ENCODE assay signal across 12 mouse cellular contexts in the genomic region with DNA sequence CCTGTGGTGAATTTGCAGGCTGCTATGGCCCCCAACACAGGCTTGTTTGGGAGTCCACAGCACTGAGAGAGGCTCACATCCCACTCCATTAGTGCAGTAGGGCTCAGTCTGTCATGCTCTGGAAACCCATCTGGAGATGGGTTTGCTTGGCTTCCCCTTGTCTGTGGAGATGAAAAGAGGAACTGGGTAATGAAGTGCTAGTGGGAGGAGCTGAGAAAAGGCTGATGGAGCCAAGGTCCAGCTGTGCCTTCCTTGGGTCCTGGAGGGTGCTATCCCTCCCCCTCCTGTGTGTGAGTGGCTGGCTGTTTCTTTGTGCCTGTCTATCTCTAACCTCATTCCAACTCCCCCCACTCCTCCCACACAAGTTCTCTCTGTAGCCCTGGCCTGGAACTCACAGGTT. TPM values are rescaled to one million over a fixed set of nuclear protein-coding genes. Genes with fewer than 3 reads are reported as not detected.
A peak's percentile ranks its signal among the peaks of the same experiment; 100 is the strongest.
DNase-seq lines count a peak whose midpoint lies in the region; TF ChIP-seq lines count a peak whose summit lies in the region.
"Had no signal": no experiment of that assay in that cellular context is flagged by ENCODE, and none has a peak within 500 bp of the region (broad histone marks: within the 10 kb centered on the region; RNA-seq: fewer than 3 reads in every experiment).

No protein-coding gene starts in this region.

- no peaks in the 10 kb centered on the region for H3K36me3 ChIP-seq in thymus, adult 2 months (ENCODE audit: control insufficient read depth, insufficient read depth, low read length)

- TF ChIP-seq POLR2A in thymus, adult 2 months (IDR thresholded peaks at IDR 0.05; ENCODE audit: control insufficient read depth, extremely low read depth, insufficient read depth, low read length, poor library complexity): no peak

- TF ChIP-seq CTCF in thymus, adult 2 months (IDR thresholded peaks at IDR 0.05; ENCODE audit: borderline replicate concordance, control insufficient read depth, extremely low read depth, insufficient read depth, low read length, poor library complexity): no peak

- H3K27me3 ChIP-seq in thymus, adult 2 months (ENCODE audit: control insufficient read depth, insufficient read depth, low read length): no peaks in the 10 kb centered on the region

- H3K27ac ChIP-seq in thymus, adult 2 months (ENCODE audit: control insufficient read depth, insufficient read depth, low read length): no peak overlapping the region

- H3K4me3 ChIP-seq in thymus, adult 2 months (ENCODE audit: control insufficient read depth, insufficient read depth, low read length): no peak overlapping the region

- DNase-seq in heart, adult 11 months: peak; percentile 98
- DNase-seq in heart, adult 8-10 months (ENCODE audit: low spot score): no peak
- peak; percentile 19 for DNase-seq in ovary, adult 18-20 months (ENCODE audit: low spot score)
- DNase-seq in ovary, postnatal 14 days (ENCODE audit: low spot score): no peak
- DNase-seq in lung, postnatal 10 days: peak; percentile 92
- DNase-seq in yolk sac, embryonic 10.5 days (ENCODE audit: low spot score): peak; percentile 61
- no peak for DNase-seq in thymus, adult 2 months
- no peak for DNase-seq in gastrocnemius, postnatal 25 days
- DNase-seq: adrenal gland, postnatal 10 days; right cerebral cortex, postnatal 25 days had no signal

- no peaks in the 10 kb centered on the region for H3K4me1 ChIP-seq in thymus, adult 2 months (replicated peaks; ENCODE audit: control insufficient read depth, insufficient read depth, low read length)

RNA-seq across cellular contexts. Expression of gene Tekt3, which starts 40.8 kb away (rescaled TPM):
- total RNA-seq in heart, adult 8-10 months (2022): not detected
- polyA plus RNA-seq in thymus, adult 2 months (2012; rRNA removed): 0.05 TPM in 1 of 2 replicates, not detected in the other
- not detected for total RNA-seq in gastrocnemius, postnatal 25 days (2021)
- total RNA-seq: adrenal gland, postnatal 10 days; left cerebral cortex, postnatal 10 days had no signal
- polyA plus RNA-seq: heart, embryonic 14.5 days had no signal

Comparison
In these comparisons a context has a peak if more than half of its experiments do, and no peak if none do; other contexts are left out.
1. DNase-seq: peak in heart, adult 11 months (single experiment), ovary, adult 18-20 months (single experiment), lung, postnatal 10 days (single experiment) and yolk sac, embryonic 10.5 days (single experiment); none in heart, adult 8-10 months (single experiment), ovary, postnatal 14 days (single experiment), thymus, adult 2 months (single experiment) and gastrocnemius, postnatal 25 days (single experiment).